Mouse (Mus musculus) stomach, embryonic 14.5 days (tissue): ENCODE results near the gene Car5a. TPM values are rescaled to one million over a fixed set of nuclear protein-coding genes. Genes with fewer than 3 reads are reported as not detected.
A peak's percentile ranks its signal among the peaks of the same experiment; 100 is the strongest.

Experiments
- ATAC-seq: fragments of 200-750 bp; cut with Nextera tagmentation; 2 replicates; pipeline ENCODE4 v1.8.0; 2017; ENCODE audit warnings: low read depth, moderate TSS enrichment; ENCODE audit not compliant: insufficient number of reproducible peaks, insufficient read depth, low FRiP score
- H3K27ac ChIP-seq: fragments of 300-500 bp; sonication (generic); 2 replicates; pipeline ENCODE4 v1.5.1; 2014; ENCODE audit warnings: mild to moderate bottlenecking, low read length, moderate library complexity, mixed read lengths
- H3K27me3 ChIP-seq: fragments of 300-500 bp; sonication (generic); 2 replicates; pipeline ENCODE4 v1.6.1; 2014; ENCODE audit warnings: low read length, control low read depth, mixed read lengths; ENCODE audit not compliant: control insufficient read depth, insufficient read depth
- H3K36me3 ChIP-seq: fragments of 300-500 bp; sonication (generic); 2 replicates; pipeline ENCODE4 v1.6.1; 2014; ENCODE audit warnings: mild to moderate bottlenecking, control low read depth, low read length, moderate library complexity, mixed read lengths; ENCODE audit not compliant: control insufficient read depth, insufficient read depth
- H3K4me1 ChIP-seq: fragments of 300-500 bp; sonication (generic); 2 replicates; pipeline ENCODE4 v1.6.1; 2014; ENCODE audit warnings: low read length, control low read depth, mixed read lengths; ENCODE audit not compliant: control insufficient read depth, insufficient read depth
- H3K4me2 ChIP-seq: fragments of 300-500 bp; sonication (generic); replicated peaks from 2 replicates; pipeline ENCODE4 v1.6.1; 2014; ENCODE audit warnings: low read depth, low read length, control low read depth
- H3K4me3 ChIP-seq: fragments of 300-500 bp; sonication (generic); 2 replicates; pipeline ENCODE4 v1.5.1; 2014; ENCODE audit warnings: low read depth, low read length, control low read depth
- H3K9ac ChIP-seq: fragments of 300-500 bp; sonication (generic); replicated peaks from 2 replicates; pipeline ENCODE4 v1.6.1; 2014; ENCODE audit warnings: low read depth, mild to moderate bottlenecking, control low read depth, low read length, moderate library complexity, mixed read lengths
- H3K9me3 ChIP-seq: fragments of 300-500 bp; sonication (generic); 2 replicates; pipeline ENCODE4 v1.6.1; 2016; ENCODE audit warnings: low read depth, low read length, control low read depth; ENCODE audit not compliant: control insufficient read depth
- WGBS: fragments of 180-500 bp; shearing (Covaris S2); extraction: QIAGEN DNeasy Blood & Tissue Kit; methylation state at CpG from one replicate; pipeline ENCODE4 v1.1.7; 2014; 5-methylcytosine and 5-hydroxymethylcytosine counted together
- polyA plus RNA-seq: library from polyadenylated mRNA; unstranded; fragments of >200 nt; fragmentation: Nextera tagmentation; extraction: Ambion mirVana; gene quantifications from 2 replicates; pipeline ENCODE4 v1.2.1, GENCODE M21; 2014

Gene Car5a
- polyA plus RNA-seq, 1 experiment from 2014 or later: not detected

GRCm38 (mm10) chr8:121884181-121884580 lies 60.5 kb downstream of the Car5a start:
- H3K27ac ChIP-seq: no peak overlapping the region
- ATAC-seq: no peak
- no peak overlapping the region for H3K9ac ChIP-seq
- H3K36me3 ChIP-seq: peaks cover 23% of the 10 kb centered on the region; the same call in 1 of the 2 replicates
- H3K4me2 ChIP-seq: no peak overlapping the region
- 88% methylated on average over 3 of the region's 3 CpGs for WGBS
- no peaks in the 10 kb centered on the region for H3K27me3 ChIP-seq
- H3K4me1 ChIP-seq: no peaks in the 10 kb centered on the region; the same call in 1 of the 2 replicates
- no peaks in the 10 kb centered on the region for H3K9me3 ChIP-seq
- no peak overlapping the region for H3K4me3 ChIP-seq

GRCm38 (mm10) chr8:121881921-121882320 lies 62.8 kb downstream of the Car5a start:
- peaks cover 17% of the 10 kb centered on the region; the same call in 1 of the 2 replicates for H3K36me3 ChIP-seq
- H3K4me2 ChIP-seq: no peak overlapping the region
- ATAC-seq: peak; percentile 44; the same call in 1 of the 2 replicates
- no peaks in the 10 kb centered on the region for H3K9me3 ChIP-seq
- H3K4me3 ChIP-seq: no peak overlapping the region
- H3K27ac ChIP-seq: no peak overlapping the region
- no peaks in the 10 kb centered on the region; the same call in 1 of the 2 replicates for H3K4me1 ChIP-seq
- H3K9ac ChIP-seq: no peak overlapping the region
- no peaks in the 10 kb centered on the region for H3K27me3 ChIP-seq
- 84% methylated on average over 5 of the region's 5 CpGs for WGBS

- Histone ChIP-seq H3K36me3 (peaks cover 12% of the 10 kb centered on the region; the same call in 1 of the 2 replicates), H3K4me2 (no peak overlapping the region), H3K9me3 (no peaks in the 10 kb centered on the region), H3K4me1 (no peaks in the 10 kb centered on the region; the same call in 1 of the 2 replicates), H3K27ac (no peak overlapping the region), H3K27me3 (no peaks in the 10 kb centered on the region), H3K9ac (no peak overlapping the region), H3K4me3 (no peak overlapping the region)
- ATAC-seq: no peak
- 42% methylated on average over 1 of the region's 1 CpGs for WGBS
Observed at GRCm38 (mm10) chr8:121880818-121881217, 63.9 kb downstream of the Car5a start.

GRCm38 (mm10) chr8:121879712-121880111 lies 65.0 kb downstream of the Car5a start:
- H3K36me3 ChIP-seq: peaks cover 3% of the 10 kb centered on the region; the same call in 1 of the 2 replicates
- H3K9ac ChIP-seq: no peak overlapping the region
- WGBS: 85% methylated on average over 3 of the region's 3 CpGs
- ATAC-seq: no peak
- no peaks in the 10 kb centered on the region for H3K27me3 ChIP-seq
- no peak overlapping the region for H3K4me2 ChIP-seq
- peaks cover 5% of the 10 kb centered on the region; the same call in 1 of the 2 replicates for H3K4me1 ChIP-seq
- no peak overlapping the region for H3K4me3 ChIP-seq
- no peaks in the 10 kb centered on the region for H3K9me3 ChIP-seq
- no peak overlapping the region for H3K27ac ChIP-seq

- peaks cover 9% of the 10 kb centered on the region; the same call in 1 of the 2 replicates for H3K4me1 ChIP-seq
- ATAC-seq: no peak
- H3K4me2 ChIP-seq: no peak overlapping the region
- no peak overlapping the region for H3K27ac ChIP-seq
- H3K9ac ChIP-seq: no peak overlapping the region
- 84% methylated on average over 7 of the region's 7 CpGs for WGBS
- H3K9me3 ChIP-seq: no peaks in the 10 kb centered on the region
- H3K27me3 ChIP-seq: no peaks in the 10 kb centered on the region
- no peaks in the 10 kb centered on the region; the same call in 1 of the 2 replicates for H3K36me3 ChIP-seq
- H3K4me3 ChIP-seq: no peak overlapping the region
Observed at GRCm38 (mm10) chr8:121877828-121878480, 66.8 kb downstream of the Car5a start.

GRCm38 (mm10) chr8:121877212-121877611 lies 67.5 kb downstream of the Car5a start:
- ATAC-seq: no peak
- Histone ChIP-seq H3K36me3 (no peaks in the 10 kb centered on the region), H3K9ac (no peak overlapping the region), H3K4me1 (peaks cover 13% of the 10 kb centered on the region; the same call in 1 of the 2 replicates), H3K4me3 (no peak overlapping the region), H3K27ac (no peak overlapping the region), H3K9me3 (no peaks in the 10 kb centered on the region), H3K27me3 (no peaks in the 10 kb centered on the region), H3K4me2 (no peak overlapping the region)
- 60% methylated on average over 5 of the region's 5 CpGs for WGBS

- Histone ChIP-seq H3K27ac (no peak overlapping the region; the same call in 1 of the 2 replicates), H3K27me3 (no peaks in the 10 kb centered on the region), H3K9me3 (no peaks in the 10 kb centered on the region), H3K4me1 (peaks cover 17% of the 10 kb centered on the region; the same call in 1 of the 2 replicates), H3K9ac (no peak overlapping the region), H3K4me3 (no peak overlapping the region), H3K36me3 (no peaks in the 10 kb centered on the region), H3K4me2 (no peak overlapping the region)
- 76% methylated on average over 9 of the region's 9 CpGs for WGBS
- ATAC-seq: no peak
Observed at GRCm38 (mm10) chr8:121875517-121875916, 69.2 kb downstream of the Car5a start.

- no peak overlapping the region for H3K9ac ChIP-seq
- no peaks in the 10 kb centered on the region for H3K36me3 ChIP-seq
- no peak for ATAC-seq
- no peaks in the 10 kb centered on the region for H3K9me3 ChIP-seq
- H3K4me2 ChIP-seq: no peak overlapping the region
- H3K27me3 ChIP-seq: no peaks in the 10 kb centered on the region
- peaks cover 17% of the 10 kb centered on the region; the same call in 1 of the 2 replicates for H3K4me1 ChIP-seq
- WGBS: 54% methylated on average over 3 of the region's 3 CpGs
- H3K4me3 ChIP-seq: no peak overlapping the region
- H3K27ac ChIP-seq: no peak overlapping the region; the same call in 1 of the 2 replicates
Observed at GRCm38 (mm10) chr8:121875045-121875444, 69.7 kb downstream of the Car5a start.
